Mouse (Mus musculus) left cerebral cortex, postnatal 4 days (tissue): ENCODE measurements around the gene Kcnrg. TPM values are rescaled to one million over a fixed set of nuclear protein-coding genes. Genes with fewer than 3 reads are reported as not detected.
A peak's percentile ranks its signal among the peaks of the same experiment; 100 is the strongest.

Experiments used
- DNase-seq: peaks from one replicate; pipeline ENCODE4 v3.0.0-alpha.2; 2022
- intact Hi-C: fragments of 180-260 bp; cut with DNase I; formaldehyde crosslinking; loops from one replicate; pipeline ENCODE4 v1.15.1; 2025
- microRNA-seq: library from miRNA; unstranded; fragments of <30 nt; microRNA quantifications from one replicate; pipeline ENCODE4 v1.2.0, GENCODE M21; 2022
- total RNA-seq, 2 experiments: library from RNA; stranded (reverse); gene quantifications; 2 replicates each; pipeline ENCODE4 v1.2.3; 2021

Gene Kcnrg
- total RNA-seq, 2 experiments from 2014 or later, result 3.3 to 3.8 TPM

DNA sequence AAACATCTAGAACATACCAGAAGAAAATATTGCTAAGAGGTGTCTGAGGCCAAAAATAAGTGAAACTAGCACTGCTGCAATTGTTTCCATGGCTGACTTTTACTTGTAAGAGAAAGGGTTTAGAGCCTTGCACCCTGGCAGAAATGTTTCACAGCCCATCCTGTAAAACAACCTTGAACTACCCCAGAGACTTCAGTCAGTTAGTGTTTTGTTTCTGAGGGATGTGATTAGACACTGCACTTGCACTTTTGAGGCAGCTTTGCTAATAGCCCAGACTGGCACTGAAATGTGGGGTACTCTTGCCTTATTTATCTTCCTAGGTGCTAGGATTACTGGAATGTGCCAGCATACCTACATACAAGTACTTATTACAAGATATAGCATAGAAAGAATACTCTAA lies 28.7 kb downstream of the Kcnrg start:
- DNase-seq, result no peak
- intact Hi-C loops, result no loop called here

- DNase-seq, result no peak
- intact Hi-C loops, result no loop called here
Observed at GRCm38 (mm10) chr14:61642668-61643067, 35.4 kb downstream of the Kcnrg start.

- DNase-seq, result no peak
- intact Hi-C loops, result loop anchor here (5.0 kb wide), 2 partner anchors 37 to 812 kb away; partner anchors contain the start of gene Gucy1b2
Observed at GRCm38 (mm10) chr14:61645547-61645946, 38.3 kb downstream of the Kcnrg start.

DNA sequence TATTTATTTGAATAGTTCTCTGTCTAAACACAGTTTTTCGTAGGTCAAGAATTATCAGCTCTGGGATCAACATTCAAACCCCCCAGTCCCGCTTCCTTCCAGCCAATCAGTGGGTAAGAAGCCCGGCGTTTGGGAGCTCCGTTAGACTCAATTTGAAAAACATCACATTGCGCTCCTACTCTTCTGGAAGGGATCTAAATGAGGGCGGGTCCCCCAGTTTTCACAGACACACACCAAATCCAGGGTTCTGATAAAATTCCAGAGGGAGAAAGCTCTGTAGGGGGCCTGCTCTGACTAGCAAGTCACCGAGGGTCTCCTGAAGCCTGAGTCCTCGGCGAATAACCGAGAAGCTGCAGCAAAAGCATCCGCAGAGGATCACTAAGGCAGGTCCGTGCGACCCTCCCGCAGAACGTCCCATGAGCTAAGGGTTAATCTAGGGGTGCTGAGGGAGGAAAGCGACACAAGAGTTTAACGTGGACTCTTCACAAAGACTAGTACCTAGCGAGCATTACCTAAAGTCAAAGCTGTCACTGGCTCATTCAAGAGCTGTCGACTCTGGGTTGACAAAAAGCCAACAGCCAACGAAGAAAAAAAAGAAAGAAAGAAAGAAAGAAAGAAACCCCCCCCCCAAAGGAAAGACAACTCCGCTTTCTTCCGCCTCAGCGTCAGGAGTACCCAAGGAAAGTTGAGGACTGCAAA lies 40.1 kb downstream of the Kcnrg start:
- peak; percentile 46 for DNase-seq
- intact Hi-C loops, result loop anchor here (5.0 kb wide), 2 partner anchors 35 to 810 kb away; partner anchors contain the start of gene Gucy1b2

GRCm38 (mm10) chr14:61647881-61648684 lies 40.8 kb downstream of the Kcnrg start:
- DNase-seq, result peak; percentile 53

DNA sequence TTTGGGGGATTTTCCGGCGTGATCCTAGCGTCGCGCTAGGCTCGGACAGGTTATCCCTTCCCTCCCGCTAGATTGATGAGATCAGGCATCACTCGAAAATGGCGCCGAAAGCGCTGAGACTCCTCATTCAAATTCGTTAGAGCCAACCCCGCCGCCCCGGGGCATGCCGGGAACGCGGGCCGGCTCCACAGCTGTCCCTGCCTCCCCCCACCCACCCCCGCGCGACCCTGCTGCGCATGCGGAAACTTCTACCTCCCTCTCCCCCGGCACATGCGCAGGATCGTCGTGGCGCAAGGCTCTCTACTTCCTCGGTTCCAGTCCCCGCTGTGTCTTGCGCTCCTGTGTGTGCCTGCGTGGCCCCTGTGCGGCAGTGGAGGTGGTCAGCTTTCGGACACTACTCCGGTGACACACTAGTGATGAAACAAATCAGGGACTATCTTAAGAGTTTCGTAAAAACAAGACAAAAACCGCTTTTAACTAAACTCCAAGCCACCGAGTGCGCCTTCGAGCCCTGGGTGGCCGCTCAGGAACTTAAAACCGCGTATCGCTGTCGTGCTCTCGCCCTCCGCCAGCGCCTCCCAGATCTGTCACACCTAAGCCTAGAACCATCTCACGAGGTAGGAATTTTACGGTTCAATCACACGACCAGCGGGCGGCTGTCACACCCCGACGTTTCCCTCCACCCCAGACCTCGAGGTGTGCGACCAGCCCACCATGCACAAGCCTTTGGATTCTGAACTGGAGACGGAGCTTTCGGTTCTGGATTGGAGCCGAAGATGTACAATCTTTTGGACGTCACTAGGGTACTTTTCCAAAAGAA lies 41.6 kb downstream of the Kcnrg start:
- intact Hi-C loops, result loop anchor here (5.0 kb wide), 2 partner anchors 33 to 808 kb away; partner anchors contain the start of gene Gucy1b2
- DNase-seq, result peak; percentile 99

More at GRCm38 (mm10) chr14:61647881-61648684, 40.8 kb downstream of the Kcnrg start:
- intact Hi-C loops, result loop anchor here (5.0 kb wide), 2 partner anchors 34 to 809 kb away; partner anchors contain the start of gene Gucy1b2

DNA sequence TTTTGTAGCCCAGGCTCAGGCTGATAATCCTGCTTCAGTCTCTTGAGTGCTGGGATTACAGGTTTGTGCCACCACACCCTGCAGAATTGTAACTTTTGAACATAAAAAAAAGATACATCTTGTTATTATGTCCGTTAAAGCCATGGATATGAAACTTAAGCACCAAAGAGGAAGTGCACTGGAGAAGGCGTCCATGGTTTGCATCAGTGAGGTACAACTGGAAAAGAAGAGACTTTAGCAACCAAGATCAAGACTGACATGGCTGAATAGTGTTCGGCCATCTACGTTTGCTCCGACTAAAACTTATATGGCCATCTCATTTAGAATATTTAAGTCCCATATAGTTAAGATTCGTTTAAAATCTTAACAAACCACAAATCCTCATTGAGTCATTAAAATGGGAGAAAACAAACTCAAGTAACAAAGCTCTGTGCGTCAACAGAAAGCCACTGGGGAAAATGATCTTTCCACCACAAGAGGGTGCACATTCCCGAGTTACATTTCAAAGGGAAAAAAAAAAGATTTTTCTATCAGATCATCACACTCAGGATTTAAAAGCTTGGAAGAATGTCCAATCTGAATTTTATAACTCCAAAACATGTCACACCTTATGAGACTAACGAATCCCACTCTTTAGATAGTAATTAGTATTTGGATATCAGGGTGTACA lies 43.2 kb downstream of the Kcnrg start:
- peak; percentile 28 for DNase-seq
- intact Hi-C loops, result loop anchor here (5.0 to 10.0 kb wide), 2 partner anchors 597 to 684 kb away; no protein-coding TSS in a partner anchor

GRCm38 (mm10) chr14:61656469-61656868 lies 49.2 kb downstream of the Kcnrg start:
- no peak for DNase-seq
- intact Hi-C loops, result loop anchor here (10.0 kb wide), 1 partner anchor 678 kb away; no protein-coding TSS in a partner anchor

GRCm38 (mm10) chr14:61661496-61661895 lies 54.2 kb downstream of the Kcnrg start:
- DNase-seq, result no peak
- intact Hi-C loops, result no loop called here

DNA sequence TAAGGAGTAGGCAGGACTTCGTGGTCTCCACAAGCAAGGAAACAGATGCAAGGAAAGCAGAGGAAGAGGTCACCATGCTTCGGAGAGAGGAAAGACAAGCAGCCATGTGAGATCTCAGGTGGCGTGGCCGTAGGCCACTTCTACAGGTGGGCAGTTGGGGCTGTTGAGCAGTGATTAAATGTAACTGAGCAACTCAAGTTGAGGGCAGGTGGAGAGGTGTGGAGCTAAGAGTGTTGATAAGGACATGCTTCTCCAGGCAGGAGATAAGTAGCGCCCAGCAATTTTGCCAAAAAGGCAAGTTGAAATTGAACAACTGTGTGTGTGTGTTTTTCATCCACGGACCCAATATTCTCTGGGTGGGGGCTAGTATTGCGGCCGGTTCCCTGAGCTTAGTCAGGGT lies 55.0 kb downstream of the Kcnrg start:
- DNase-seq, result no peak
- intact Hi-C loops, result no loop called here

Small RNA genes within 50 kb of the gene (microRNA-seq; reads per million reads assigned to microRNA genes)
- gene Mir15a (1,395 reads per million, percentile 79 among the genes with 10 or more reads in this experiment), gene Mir16-1 (724 reads per million, percentile 72 among the genes with 10 or more reads in this experiment)

Other genes with a start within 250 kb of the Kcnrg start
- 1 to 10 TPM; 7.0 to 7.4 TPM for gene Ebpl, start 247.0 kb upstream of the Kcnrg start, total RNA-seq
- 10 to 100 TPM; 88.4 to 97.8 TPM for gene Kpna3, start 167.6 kb upstream of the Kcnrg start, total RNA-seq
- gene Spryd7, start 50.6 kb upstream of the Kcnrg start, total RNA-seq, result 10 to 100 TPM; 41.4 to 41.7 TPM
- 10 to 100 TPM; 26.2 to 26.4 TPM for gene Trim13, start 9.2 kb upstream of the Kcnrg start, total RNA-seq